In genomic region chr8:105635481-105635880, GRCm38 (mm10) we compare ENCODE assay signal across 1 mouse cellular context.
TF ChIP-seq lines count a peak whose summit lies in the region.

No protein-coding gene starts in this region.

TF ChIP-seq in CH12.LX, 34 proteins besides CTCF, POLR2A, EP300 and RAD21 (continued from another document):
- no peak for TF ChIP-seq JUND (conservative IDR thresholded peaks at IDR 0.05; ENCODE audit: low read depth, low read length)
- no peak for TF ChIP-seq ELF1 (IDR thresholded peaks at IDR 0.05; ENCODE audit: low read depth, low read length)
- no peak for TF ChIP-seq USF2 (conservative IDR thresholded peaks at IDR 0.05; ENCODE audit: low read depth, low read length)
- TF ChIP-seq PAX5 (IDR thresholded peaks at IDR 0.05; ENCODE audit: low read length): no peak
- TF ChIP-seq SIN3A (IDR thresholded peaks at IDR 0.05; ENCODE audit: low read length): no peak
- no peak for TF ChIP-seq ETS1 (conservative IDR thresholded peaks at IDR 0.05; ENCODE audit: low read depth, low read length)
- TF ChIP-seq E2F4 (IDR thresholded peaks at IDR 0.05; ENCODE audit: insufficient replicate concordance, low read depth, low read length): no peak
- TF ChIP-seq SMC3 (IDR thresholded peaks at IDR 0.05; ENCODE audit: low read depth, low read length): no peak
- TF ChIP-seq TBP (conservative IDR thresholded peaks at IDR 0.05; ENCODE audit: low read depth, low read length): no peak
- TF ChIP-seq TCF12 (IDR thresholded peaks at IDR 0.05; ENCODE audit: low read depth, low read length): no peak
- no peak for TF ChIP-seq NELFE (IDR thresholded peaks at IDR 0.05; ENCODE audit: low read depth, low read length)
- no peak for TF ChIP-seq JUN (IDR thresholded peaks at IDR 0.05; ENCODE audit: insufficient read depth, low read depth, low read length)
